Mouse (Mus musculus): ENCODE results near the gene Herc3. TPM values are rescaled to one million over a fixed set of nuclear protein-coding genes. Genes with fewer than 3 reads are reported as not detected.

Gene Herc3
- polyA plus RNA-seq, 1 experiment from 2014 or later: 10.4 TPM

- H3K9me3 ChIP-seq (ENCODE audit: control insufficient read depth, low read length): no peaks in the 10 kb centered on the region
- H3K27me3 ChIP-seq (ENCODE audit: control insufficient read depth, insufficient read depth, low read length): no peaks in the 10 kb centered on the region
- WGBS: 65% methylated on average over 5 of the region's 5 CpGs
- no peak overlapping the region for H3K9ac ChIP-seq (ENCODE audit: low read depth, low read length)
- H3K4me2 ChIP-seq (replicated peaks; ENCODE audit: low read depth, low read length): no peak overlapping the region
- ATAC-seq (ENCODE audit: low FRiP score, low TSS enrichment): no peak
- no peaks in the 10 kb centered on the region for H3K4me1 ChIP-seq (ENCODE audit: control insufficient read depth, insufficient read depth, low read length)
- no peak overlapping the region for H3K4me3 ChIP-seq (ENCODE audit: low read length)
- H3K27ac ChIP-seq (ENCODE audit: low read depth, low read length): no peak overlapping the region
- no peaks in the 10 kb centered on the region for H3K36me3 ChIP-seq (ENCODE audit: control insufficient read depth, insufficient read depth, low read length)
These were observed 85.2 kb downstream of the Herc3 start for GRCm38 (mm10) chr6:58916498-58916897.

GRCm38 (mm10) chr6:58920735-58921134, 89.5 kb downstream of the Herc3 start:
- WGBS: 79% methylated on average over 6 of the region's 6 CpGs
- ATAC-seq (ENCODE audit: low FRiP score, low TSS enrichment): no peak
- Histone ChIP-seq H3K4me2 (replicated peaks; ENCODE audit: low read depth, low read length) (no peak overlapping the region), H3K9ac (ENCODE audit: low read depth, low read length) (no peak overlapping the region), H3K27ac (ENCODE audit: low read depth, low read length) (no peak overlapping the region), H3K36me3 (ENCODE audit: control insufficient read depth, insufficient read depth, low read length) (no peaks in the 10 kb centered on the region), H3K4me1 (ENCODE audit: control insufficient read depth, insufficient read depth, low read length) (no peaks in the 10 kb centered on the region), H3K27me3 (ENCODE audit: control insufficient read depth, insufficient read depth, low read length) (no peaks in the 10 kb centered on the region), H3K9me3 (ENCODE audit: control insufficient read depth, low read length) (no peaks in the 10 kb centered on the region), H3K4me3 (ENCODE audit: low read length) (no peak overlapping the region)

- Histone ChIP-seq H3K9me3 (ENCODE audit: control insufficient read depth, low read length) (no peaks in the 10 kb centered on the region), H3K9ac (ENCODE audit: low read depth, low read length) (no peak overlapping the region), H3K27ac (ENCODE audit: low read depth, low read length) (no peak overlapping the region), H3K4me3 (ENCODE audit: low read length) (no peak overlapping the region), H3K4me2 (replicated peaks; ENCODE audit: low read depth, low read length) (no peak overlapping the region), H3K4me1 (ENCODE audit: control insufficient read depth, insufficient read depth, low read length) (no peaks in the 10 kb centered on the region), H3K36me3 (ENCODE audit: control insufficient read depth, insufficient read depth, low read length) (no peaks in the 10 kb centered on the region), H3K27me3 (ENCODE audit: control insufficient read depth, insufficient read depth, low read length) (no peaks in the 10 kb centered on the region)
- no peak for ATAC-seq (ENCODE audit: low FRiP score, low TSS enrichment)
- WGBS: 61% methylated on average over 3 of the region's 3 CpGs
These were observed 90.4 kb downstream of the Herc3 start for GRCm38 (mm10) chr6:58921623-58922022.

- ATAC-seq (ENCODE audit: low FRiP score, low TSS enrichment): no peak
- no peak overlapping the region for H3K4me2 ChIP-seq (replicated peaks; ENCODE audit: low read depth, low read length)
- no peak overlapping the region for H3K27ac ChIP-seq (ENCODE audit: low read depth, low read length)
- H3K9ac ChIP-seq (ENCODE audit: low read depth, low read length): no peak overlapping the region
- H3K36me3 ChIP-seq (ENCODE audit: control insufficient read depth, insufficient read depth, low read length): no peaks in the 10 kb centered on the region
- WGBS: 80% methylated on average over 5 of the region's 5 CpGs
- H3K4me3 ChIP-seq (ENCODE audit: low read length): no peak overlapping the region
- no peaks in the 10 kb centered on the region for H3K9me3 ChIP-seq (ENCODE audit: control insufficient read depth, low read length)
- H3K27me3 ChIP-seq (ENCODE audit: control insufficient read depth, insufficient read depth, low read length): no peaks in the 10 kb centered on the region
- no peaks in the 10 kb centered on the region for H3K4me1 ChIP-seq (ENCODE audit: control insufficient read depth, insufficient read depth, low read length)
These were observed 91.2 kb downstream of the Herc3 start for GRCm38 (mm10) chr6:58922511-58922910.

- Histone ChIP-seq H3K36me3 (ENCODE audit: control insufficient read depth, insufficient read depth, low read length) (no peaks in the 10 kb centered on the region), H3K4me3 (ENCODE audit: low read length) (no peak overlapping the region), H3K4me2 (replicated peaks; ENCODE audit: low read depth, low read length) (no peak overlapping the region), H3K9ac (ENCODE audit: low read depth, low read length) (no peak overlapping the region), H3K27ac (ENCODE audit: low read depth, low read length) (no peak overlapping the region), H3K4me1 (ENCODE audit: control insufficient read depth, insufficient read depth, low read length) (no peaks in the 10 kb centered on the region), H3K27me3 (ENCODE audit: control insufficient read depth, insufficient read depth, low read length) (no peaks in the 10 kb centered on the region), H3K9me3 (ENCODE audit: control insufficient read depth, low read length) (no peaks in the 10 kb centered on the region)
- ATAC-seq (ENCODE audit: low FRiP score, low TSS enrichment): no peak
- WGBS: 89% methylated on average over 2 of the region's 2 CpGs
These were observed 96.6 kb downstream of the Herc3 start for GRCm38 (mm10) chr6:58927881-58928280.

- no peak overlapping the region for H3K4me3 ChIP-seq (ENCODE audit: low read length)
- no peak overlapping the region for H3K27ac ChIP-seq (ENCODE audit: low read depth, low read length)
- H3K4me2 ChIP-seq (replicated peaks; ENCODE audit: low read depth, low read length): no peak overlapping the region
- no peaks in the 10 kb centered on the region for H3K36me3 ChIP-seq (ENCODE audit: control insufficient read depth, insufficient read depth, low read length)
- 86% methylated on average over 9 of the region's 9 CpGs for whole genome bisulfite sequencing
- H3K9ac ChIP-seq (ENCODE audit: low read depth, low read length): no peak overlapping the region
- no peak for ATAC-seq (ENCODE audit: low FRiP score, low TSS enrichment)
- H3K9me3 ChIP-seq (ENCODE audit: control insufficient read depth, low read length): no peaks in the 10 kb centered on the region
- no peaks in the 10 kb centered on the region for H3K4me1 ChIP-seq (ENCODE audit: control insufficient read depth, insufficient read depth, low read length)
- H3K27me3 ChIP-seq (ENCODE audit: control insufficient read depth, insufficient read depth, low read length): no peaks in the 10 kb centered on the region
These were observed 98.7 kb downstream of the Herc3 start for GRCm38 (mm10) chr6:58929911-58930431.

- no peak for ATAC-seq (ENCODE audit: low FRiP score, low TSS enrichment)
- WGBS: 81% methylated on average over 4 of the region's 4 CpGs
- no peaks in the 10 kb centered on the region for H3K36me3 ChIP-seq (ENCODE audit: control insufficient read depth, insufficient read depth, low read length)
- H3K9ac ChIP-seq (ENCODE audit: low read depth, low read length): no peak overlapping the region
- no peak overlapping the region for H3K4me2 ChIP-seq (replicated peaks; ENCODE audit: low read depth, low read length)
- no peaks in the 10 kb centered on the region for H3K27me3 ChIP-seq (ENCODE audit: control insufficient read depth, insufficient read depth, low read length)
- no peaks in the 10 kb centered on the region for H3K9me3 ChIP-seq (ENCODE audit: control insufficient read depth, low read length)
- H3K4me3 ChIP-seq (ENCODE audit: low read length): no peak overlapping the region
- no peaks in the 10 kb centered on the region for H3K4me1 ChIP-seq (ENCODE audit: control insufficient read depth, insufficient read depth, low read length)
- no peak overlapping the region for H3K27ac ChIP-seq (ENCODE audit: low read depth, low read length)
These were observed 99.9 kb downstream of the Herc3 start for GRCm38 (mm10) chr6:58931149-58931548.

GRCm38 (mm10) chr6:58932515-58933188, 101.4 kb downstream of the Herc3 start:
- H3K36me3 ChIP-seq (ENCODE audit: control insufficient read depth, insufficient read depth, low read length): no peaks in the 10 kb centered on the region
- H3K27ac ChIP-seq (ENCODE audit: low read depth, low read length): no peak overlapping the region
- H3K4me2 ChIP-seq (replicated peaks; ENCODE audit: low read depth, low read length): no peak overlapping the region
- H3K4me3 ChIP-seq (ENCODE audit: low read length): no peak overlapping the region
- no peaks in the 10 kb centered on the region for H3K27me3 ChIP-seq (ENCODE audit: control insufficient read depth, insufficient read depth, low read length)
- no peaks in the 10 kb centered on the region for H3K4me1 ChIP-seq (ENCODE audit: control insufficient read depth, insufficient read depth, low read length)
- H3K9ac ChIP-seq (ENCODE audit: low read depth, low read length): no peak overlapping the region
- H3K9me3 ChIP-seq (ENCODE audit: control insufficient read depth, low read length): no peaks in the 10 kb centered on the region
- no peak for ATAC-seq (ENCODE audit: low FRiP score, low TSS enrichment)
- WGBS: 86% methylated on average over 12 of the region's 12 CpGs

- no peak overlapping the region for H3K9ac ChIP-seq (ENCODE audit: low read depth, low read length)
- H3K4me1 ChIP-seq (ENCODE audit: control insufficient read depth, insufficient read depth, low read length): no peaks in the 10 kb centered on the region
- H3K36me3 ChIP-seq (ENCODE audit: control insufficient read depth, insufficient read depth, low read length): no peaks in the 10 kb centered on the region
- H3K4me3 ChIP-seq (ENCODE audit: low read length): no peak overlapping the region
- H3K27ac ChIP-seq (ENCODE audit: low read depth, low read length): no peak overlapping the region
- 51% methylated on average over 6 of the region's 6 CpGs for WGBS
- no peak overlapping the region for H3K4me2 ChIP-seq (replicated peaks; ENCODE audit: low read depth, low read length)
- no peaks in the 10 kb centered on the region for H3K9me3 ChIP-seq (ENCODE audit: control insufficient read depth, low read length)
- no peak for ATAC-seq (ENCODE audit: low FRiP score, low TSS enrichment)
- H3K27me3 ChIP-seq (ENCODE audit: control insufficient read depth, insufficient read depth, low read length): no peaks in the 10 kb centered on the region
These were observed 102.1 kb downstream of the Herc3 start for GRCm38 (mm10) chr6:58933189-58933913.
